Mouse (Mus musculus) bone marrow macrophage, adult 2 months (primary cell): ENCODE data around the gene Gadd45gip1.

ENCODE experiments used
- CTCF ChIP-seq: IDR thresholded peaks from 2 replicates; pipeline ENCODE4 v1.5.1; 2012; ENCODE audit warnings: low read depth, mild to moderate bottlenecking, low read length, moderate library complexity
- POLR2A ChIP-seq: IDR thresholded peaks from 2 replicates; pipeline ENCODE4 v1.6.1; 2012; ENCODE audit warnings: mild to moderate bottlenecking, low read depth, low read length, borderline replicate concordance

DNA sequence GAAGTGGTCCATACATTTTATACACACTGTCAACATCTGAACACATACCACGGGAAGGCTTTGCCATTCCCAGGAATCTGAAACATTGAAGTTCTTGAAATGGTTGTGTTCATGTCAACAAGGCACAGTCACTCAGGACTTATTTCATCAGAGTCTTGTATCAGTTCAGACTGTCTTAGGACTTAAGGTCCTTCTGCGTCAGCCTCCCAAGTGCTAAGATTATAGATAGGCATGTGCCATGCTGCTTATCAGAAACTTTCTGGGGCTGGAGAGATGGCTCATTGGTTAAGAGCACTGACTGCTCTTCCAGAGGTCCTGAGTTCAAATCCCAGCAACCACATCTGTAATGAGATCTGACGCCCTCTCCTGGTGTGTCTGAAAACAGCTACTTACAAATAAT is 43.0 kb downstream of the Gadd45gip1 start:
- TF ChIP-seq CTCF (no peak), POLR2A (no peak)
